Mouse (Mus musculus): ENCODE measurements around the gene Smim24.

Gene Smim24

GRCm38 (mm10) chr10:81365672-81366476 is 27.0 kb upstream of the Smim24 start, which contains the start of gene 4930404N11Rik:
Gene 4930404N11Rik, minus strand, starts transcription at chr10:81365816.
- DNase-seq, result no peak

DNA sequence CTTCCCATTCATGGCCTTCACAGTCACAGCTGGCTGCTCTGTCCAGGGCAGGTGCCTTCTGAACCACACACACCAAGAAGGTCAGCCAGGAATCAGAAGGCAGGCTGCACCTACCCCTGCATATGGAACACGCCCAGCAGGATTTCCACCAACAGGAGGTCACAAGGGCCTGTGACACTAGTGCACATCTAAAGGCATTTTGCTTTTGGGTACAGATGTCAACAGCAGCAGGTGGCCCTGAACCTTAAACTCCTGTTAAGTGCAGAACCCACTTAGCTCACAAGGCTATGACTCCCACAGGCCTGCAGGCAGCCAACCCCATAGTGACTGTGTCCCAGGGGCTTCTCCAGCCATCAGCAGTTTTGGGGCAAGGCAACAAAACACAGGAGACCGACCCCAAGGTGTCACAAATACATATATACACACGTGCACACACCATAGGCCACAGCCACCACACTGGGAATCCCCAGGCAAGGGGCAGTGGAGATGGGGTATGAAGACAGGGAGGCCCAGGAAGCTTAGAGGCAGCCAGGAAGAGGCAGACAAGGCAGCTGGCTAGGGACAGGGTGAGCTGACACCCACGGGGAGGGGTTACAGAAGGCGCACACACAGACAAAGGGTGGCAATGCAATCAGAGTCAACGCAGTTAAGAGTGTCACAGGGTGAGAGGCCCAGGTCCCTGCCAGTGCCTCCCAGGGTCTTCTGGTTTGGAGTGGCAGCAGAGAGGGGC is 26.2 kb upstream of the Smim24 start:
- no peak for DNase-seq

- DNase-seq, result no peak
These were observed 25.7 kb upstream of the Smim24 start for GRCm38 (mm10) chr10:81367207-81367495.

DNA sequence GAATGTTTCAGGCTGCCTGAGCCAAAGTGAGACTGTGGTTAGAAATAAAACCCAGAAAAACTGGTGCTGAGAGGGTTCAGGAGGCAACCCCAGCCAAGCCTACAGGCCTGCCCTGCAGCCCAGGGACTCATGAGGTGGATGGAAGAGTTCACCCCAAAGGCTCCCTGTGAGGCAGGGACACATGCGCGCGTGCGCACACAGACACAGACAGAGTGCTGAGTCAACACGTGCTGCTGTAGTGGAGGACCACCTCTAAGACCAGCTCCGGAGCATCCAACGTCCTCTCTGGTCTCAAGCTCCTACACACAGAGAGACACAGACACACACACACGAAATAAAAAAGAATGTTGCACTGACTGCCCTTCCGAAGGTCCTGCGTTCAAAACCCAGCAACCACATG is 17.5 kb upstream of the Smim24 start:
- no peak for DNase-seq

DNA sequence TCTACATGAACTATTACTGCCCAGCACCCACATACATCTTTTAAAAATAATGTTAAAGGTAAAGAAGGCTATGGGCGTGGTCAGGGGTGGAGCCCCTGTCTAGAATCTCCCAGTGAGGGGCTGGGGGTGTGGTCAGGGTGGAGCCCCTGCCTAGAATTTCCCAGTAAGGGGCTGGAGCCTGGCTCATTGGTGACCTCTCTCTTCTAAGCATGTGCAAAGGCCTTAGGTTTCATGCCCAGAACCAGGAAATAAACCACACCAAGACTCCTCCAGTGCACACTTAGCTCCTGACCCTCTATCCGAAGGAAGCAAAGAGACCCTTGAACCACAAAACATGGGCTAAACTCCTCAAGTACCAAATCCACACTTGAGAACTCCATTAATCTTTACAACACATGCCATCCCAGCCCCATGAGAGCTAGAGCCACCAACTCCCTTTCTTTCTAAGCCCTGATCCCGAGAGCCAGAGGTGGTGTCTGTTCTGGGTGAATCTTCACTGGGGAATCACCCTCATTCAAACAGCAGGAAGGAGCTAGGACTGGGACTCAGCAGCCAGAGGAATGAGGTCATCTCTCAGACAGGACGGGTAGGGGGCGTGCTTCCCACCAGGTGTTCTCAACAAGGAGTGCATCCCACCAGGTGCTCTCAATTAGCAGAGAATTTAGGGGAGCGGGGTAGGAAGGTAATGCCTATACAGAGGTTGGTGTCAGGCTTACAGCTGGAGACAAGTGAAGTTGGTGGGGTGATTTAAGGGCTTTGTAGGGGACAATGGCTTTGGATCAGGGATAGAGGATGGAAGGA is 16.1 kb upstream of the Smim24 start:
- DNase-seq, result no peak

DNA sequence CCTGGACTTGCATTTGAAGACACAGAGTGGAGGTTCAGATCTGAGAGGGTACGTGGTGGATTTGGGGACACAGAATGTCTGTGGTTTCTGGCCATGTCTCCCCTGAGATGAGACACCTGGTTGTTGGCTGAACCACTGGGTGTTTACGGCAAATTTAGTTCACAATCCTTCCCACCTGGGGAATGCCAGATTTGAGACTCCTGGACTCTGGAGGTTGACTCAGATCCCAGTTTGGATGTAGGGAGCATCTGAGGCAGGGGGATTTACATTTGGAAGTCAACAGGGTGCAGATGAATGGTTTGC is 15.5 kb upstream of the Smim24 start:
- no peak for DNase-seq

- DNase-seq, result no peak
These were observed 14.9 kb upstream of the Smim24 start, which contains the start of gene Fzr1 for GRCm38 (mm10) chr10:81377793-81378552. Gene Fzr1, minus strand, starts transcription at chr10:81378516.

DNA sequence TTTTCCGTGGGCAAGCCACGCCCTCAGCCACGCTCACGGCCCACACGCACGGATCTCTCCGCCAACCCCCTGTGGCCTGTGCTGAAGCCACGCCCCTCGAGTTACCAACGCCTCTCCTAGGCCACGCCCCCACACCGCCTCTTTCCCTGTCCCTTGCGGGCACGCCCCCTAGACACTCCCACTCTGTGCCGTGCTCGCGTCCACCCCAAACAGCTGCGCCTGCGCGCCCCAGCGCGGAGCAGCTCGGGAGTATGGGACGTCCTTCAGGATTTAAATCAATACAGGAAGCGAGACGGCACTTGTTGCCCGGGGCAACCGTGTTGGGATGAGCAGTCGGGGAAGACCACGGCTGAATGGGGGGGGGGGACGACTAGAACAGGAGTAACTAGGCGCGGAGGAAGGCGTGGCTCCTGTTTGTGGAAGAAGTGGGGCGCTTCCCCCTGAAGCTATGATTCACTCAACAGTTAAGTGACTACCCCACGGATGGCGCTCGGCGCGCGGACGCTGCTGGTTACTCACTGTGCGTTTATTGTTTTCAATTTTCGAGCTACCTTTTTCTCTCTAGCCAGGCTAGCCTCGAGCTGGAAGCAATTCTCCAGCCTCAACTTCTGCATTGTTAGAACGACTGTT is 14.2 kb upstream of the Smim24 start:
- DNase-seq, result peak; percentile 100

DNA sequence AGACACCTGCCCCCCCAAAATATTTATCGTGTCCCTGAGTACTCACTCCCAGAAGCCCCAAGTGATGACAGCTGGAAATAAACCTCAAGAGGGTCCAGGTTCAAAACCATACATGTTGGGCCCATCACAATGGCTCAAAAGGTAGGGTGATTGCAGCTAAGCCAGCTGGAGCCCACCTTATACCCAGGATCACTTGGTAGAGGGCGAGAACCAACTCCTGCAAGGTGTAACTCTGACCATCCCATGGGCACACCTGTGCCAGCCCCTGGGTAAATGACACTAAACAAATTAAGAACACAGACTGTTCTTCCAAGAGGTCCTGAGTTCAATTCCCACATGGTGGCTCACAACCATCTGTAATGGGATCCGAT is 13.7 kb upstream of the Smim24 start:
- no peak for DNase-seq

GRCm38 (mm10) chr10:81379809-81380378 is 13.0 kb upstream of the Smim24 start:
- peak; percentile 68 for DNase-seq

DNA sequence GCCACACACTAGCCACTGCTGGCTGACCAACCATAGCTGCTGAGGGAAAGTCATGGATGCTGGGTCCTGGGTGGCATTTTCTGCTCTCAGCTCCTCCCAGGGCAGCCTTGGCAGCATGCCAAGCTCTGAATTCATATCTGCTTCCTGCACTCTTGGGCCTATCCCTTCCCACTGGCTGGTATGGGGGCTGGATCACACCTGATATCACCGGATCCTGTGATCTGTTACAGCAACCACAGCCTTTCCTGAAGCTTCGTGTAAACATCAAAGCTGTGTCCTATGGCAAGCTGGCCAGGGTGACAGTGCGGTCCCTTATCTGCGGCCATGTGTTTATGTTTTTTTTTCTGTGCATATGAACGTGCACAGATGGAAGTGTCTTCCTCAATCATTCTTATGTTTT is 10.8 kb upstream of the Smim24 start:
- no peak for DNase-seq

GRCm38 (mm10) chr10:81383802-81384604 is 8.8 kb upstream of the Smim24 start, which contains the start of the genes Dohh and Gm48551:
Gene Dohh, plus strand, starts transcription at chr10:81384428.
Gene Gm48551, plus strand, starts transcription at chr10:81384466.
- DNase-seq, result peak; percentile 99

DNA sequence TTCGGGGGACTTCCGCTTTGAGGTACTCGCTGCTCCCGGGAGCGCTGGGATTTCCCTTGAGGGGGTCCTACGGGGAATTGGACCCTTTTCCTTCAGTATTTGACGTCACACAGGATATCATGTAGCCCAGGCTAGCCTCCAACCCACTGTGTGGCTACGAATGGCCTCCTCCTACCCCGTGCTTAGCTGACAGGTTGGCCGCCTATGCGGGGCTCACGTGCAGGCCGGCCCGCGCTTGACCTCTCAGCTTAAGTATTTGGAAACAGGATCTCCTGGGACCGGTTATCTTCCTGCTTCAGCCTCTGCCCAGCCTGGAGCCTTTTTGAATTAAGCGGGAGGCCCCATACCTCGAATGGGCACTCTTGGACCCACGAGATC is 8.3 kb upstream of the Smim24 start:
- DNase-seq, result no peak

- no peak for DNase-seq
These were observed 7.1 kb upstream of the Smim24 start for GRCm38 (mm10) chr10:81385603-81386306.

- no peak for DNase-seq
These were observed 5.1 kb upstream of the Smim24 start for GRCm38 (mm10) chr10:81387716-81388115.

DNA sequence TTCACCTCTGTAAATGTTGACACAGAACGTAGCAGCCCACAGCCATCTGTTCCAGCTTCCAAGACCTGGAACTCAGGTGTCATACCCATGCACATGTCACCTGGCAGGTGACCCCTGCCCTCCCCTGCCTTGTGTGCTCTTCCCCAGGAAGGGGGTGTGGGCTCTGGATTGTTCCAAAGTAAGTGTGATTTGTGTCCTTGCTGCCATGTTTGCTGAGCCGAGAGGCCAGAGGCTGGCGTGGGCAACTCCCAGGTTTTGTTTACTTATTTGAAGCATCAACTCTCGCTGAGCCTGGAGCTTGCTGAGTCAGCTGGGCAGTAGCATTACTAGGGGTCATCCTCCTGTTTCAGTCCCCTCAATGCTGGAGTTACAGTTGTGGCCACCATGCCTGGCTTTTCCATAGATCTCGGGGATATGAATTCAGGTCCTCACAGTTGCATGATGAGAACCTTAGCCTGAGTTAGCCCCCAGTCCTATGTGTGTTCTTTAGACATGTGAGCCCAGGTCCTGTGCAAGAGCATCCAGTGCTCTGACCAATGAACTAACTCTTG is 4.3 kb upstream of the Smim24 start, which contains the start of gene Gm48552:
Gene Gm48552 (plus strand): TSS at position 501 of the 551 bp plus-strand sequence.
- DNase-seq, result no peak

GRCm38 (mm10) chr10:81389373-81389772 is 3.5 kb upstream of the Smim24 start:
- no peak for DNase-seq

- DNase-seq, result peak; percentile 70
These were observed 2.8 kb upstream of the Smim24 start for GRCm38 (mm10) chr10:81389801-81390677.

DNA sequence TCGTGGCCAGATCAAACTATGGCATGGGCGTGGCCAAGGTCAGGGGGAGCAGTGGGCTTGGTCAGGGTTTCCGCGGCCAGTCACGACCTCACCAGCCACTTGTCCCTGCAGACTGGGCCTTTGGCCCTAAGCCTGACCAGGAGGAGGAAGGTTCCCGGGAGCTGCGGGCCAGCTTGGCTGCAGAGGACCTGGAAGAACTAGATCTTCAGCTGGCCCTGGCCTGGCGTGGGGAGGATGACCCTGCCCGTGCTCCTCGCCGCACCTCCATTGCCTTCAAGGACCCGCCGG is 2.2 kb upstream of the Smim24 start:
- peak; percentile 55 for DNase-seq

Measured in cerebellum, adult 11-12 months (tissue).